Mouse (Mus musculus) liver, postnatal 0 days (tissue): ENCODE results near the gene Satb2. TPM values are rescaled to one million over a fixed set of nuclear protein-coding genes. Genes with fewer than 3 reads are reported as not detected.

Experiments used
- ATAC-seq: fragments of 200-750 bp; cut with Nextera tagmentation; 2 replicates; pipeline ENCODE4 v1.8.0; 2017; ENCODE audit warnings: mild to moderate bottlenecking, moderate library complexity
- DNase-seq: peaks from one replicate; pipeline ENCODE4 v3.0.0-alpha.2; 2016
- H3K27ac ChIP-seq: fragments of 300-500 bp; sonication (generic); 2 replicates; pipeline ENCODE4 v1.5.1; 2014; ENCODE audit warnings: antibody characterized with exemption, moderate library complexity, mild to moderate bottlenecking, low read depth
- H3K27me3 ChIP-seq: fragments of 300-500 bp; sonication (generic); 2 replicates; pipeline ENCODE4 v1.6.1; 2014; ENCODE audit warnings: low read length, control low read depth, mixed read lengths; ENCODE audit not compliant: insufficient read depth
- H3K36me3 ChIP-seq: fragments of 300-500 bp; sonication (generic); replicated peaks from 2 replicates; pipeline ENCODE4 v1.6.1; 2014; ENCODE audit warnings: mild to moderate bottlenecking, control low read depth, low read length, moderate library complexity, mixed read lengths; ENCODE audit not compliant: insufficient read depth
- H3K4me1 ChIP-seq: fragments of 300-500 bp; sonication (generic); 2 replicates; pipeline ENCODE4 v1.6.1; 2014; ENCODE audit warnings: antibody characterized with exemption, mild to moderate bottlenecking, control low read depth; ENCODE audit not compliant: insufficient read depth
- H3K4me2 ChIP-seq: fragments of 300-500 bp; sonication (generic); 2 replicates; pipeline ENCODE4 v1.6.1; 2014; ENCODE audit warnings: low read depth, mild to moderate bottlenecking, low read length, moderate library complexity, mixed read lengths
- H3K4me3 ChIP-seq: fragments of 300-500 bp; sonication (generic); 2 replicates; pipeline ENCODE4 v1.5.1; 2014; ENCODE audit warnings: low read depth, low read length
- H3K9ac ChIP-seq: fragments of 300-500 bp; sonication (generic); replicated peaks from 2 replicates; pipeline ENCODE4 v1.6.1; 2014; ENCODE audit warnings: mild to moderate bottlenecking, moderate library complexity
- H3K9me3 ChIP-seq: fragments of 300-500 bp; sonication (generic); 2 replicates; pipeline ENCODE4 v1.6.1; 2016; ENCODE audit warnings: mild to moderate bottlenecking, control low read depth, low read length, mixed read lengths
- CTCF ChIP-seq: sonication (generic); IDR thresholded peaks from 2 replicates; pipeline ENCODE4 v1.5.1; 2016; ENCODE audit warnings: antibody characterized with exemption, low read depth
- EP300 ChIP-seq: IDR thresholded peaks from 2 replicates; pipeline ENCODE4 v1.6.1; 2016; ENCODE audit warnings: antibody characterized with exemption, low read depth, mild to moderate bottlenecking
- WGBS: fragments of 180-500 bp; shearing (Covaris S2); extraction: QIAGEN DNeasy Blood & Tissue Kit; methylation state at CpG from one replicate; pipeline ENCODE4 v1.1.7; 2014; ENCODE audit not compliant: insufficient replicate concordance; 5-methylcytosine and 5-hydroxymethylcytosine counted together
- polyA plus RNA-seq: library from polyadenylated mRNA; unstranded; fragments of >200 nt; fragmentation: Nextera tagmentation; extraction: Ambion mirVana; gene quantifications from 2 replicates; pipeline ENCODE4 v1.2.1, GENCODE M21; 2015

Gene Satb2
- polyA plus RNA-seq, 1 experiment from 2014 or later: 0.11 TPM

DNA sequence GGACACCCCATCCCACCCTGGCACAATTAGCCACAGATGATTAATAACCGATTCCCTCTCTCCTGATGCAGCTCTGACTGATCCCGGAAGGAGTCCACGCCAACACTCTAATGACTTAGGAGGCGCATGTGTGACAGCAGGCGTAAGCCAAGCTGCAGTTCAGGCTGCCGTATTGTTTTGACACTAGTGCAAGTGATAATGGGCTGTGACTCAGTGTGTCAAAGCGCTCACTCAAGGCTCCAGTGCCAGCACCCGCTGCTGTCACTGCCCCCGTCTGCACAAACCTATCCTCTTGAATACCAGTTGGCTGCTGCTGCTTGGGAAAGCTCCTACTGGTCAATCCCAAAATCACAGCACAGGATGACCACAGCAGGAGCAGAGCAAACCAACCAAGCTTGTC, 49.7 kb downstream of the Satb2 start:
- H3K4me2 ChIP-seq: no peak overlapping the region
- ATAC-seq: no peak
- no peak overlapping the region for H3K9ac ChIP-seq
- no peak overlapping the region for H3K4me3 ChIP-seq
- no peak for DNase-seq
- H3K27me3 ChIP-seq: no peaks in the 10 kb centered on the region
- no peaks in the 10 kb centered on the region for H3K9me3 ChIP-seq
- no peaks in the 10 kb centered on the region for H3K36me3 ChIP-seq
- WGBS: 74% methylated on average over 9 of the region's 9 CpGs
- no peak for TF ChIP-seq EP300
- TF ChIP-seq CTCF: no peak
- H3K27ac ChIP-seq: no peak overlapping the region
- H3K4me1 ChIP-seq: no peaks in the 10 kb centered on the region

DNA sequence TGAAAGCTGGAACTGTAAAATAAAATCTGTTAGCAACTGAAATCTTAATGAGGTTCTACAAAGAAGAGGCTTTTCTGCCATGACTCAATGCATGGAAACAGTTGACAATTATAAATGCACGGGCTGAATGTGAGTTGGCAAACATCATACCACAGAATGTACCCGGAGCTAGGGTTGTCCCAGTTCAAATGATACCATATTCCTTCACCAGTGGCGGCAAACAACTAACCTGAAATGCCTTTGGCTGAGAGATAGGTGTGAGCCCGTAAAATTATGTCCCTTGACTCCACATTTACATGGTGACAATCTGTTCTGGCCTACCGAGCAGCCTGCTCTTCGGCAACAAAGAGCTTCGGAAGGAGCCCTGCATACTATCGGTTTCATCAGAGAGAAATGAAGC, 58.0 kb downstream of the Satb2 start:
- no peak for DNase-seq
- Histone ChIP-seq H3K9ac (no peak overlapping the region), H3K27me3 (no peaks in the 10 kb centered on the region), H3K4me2 (no peak overlapping the region), H3K9me3 (no peaks in the 10 kb centered on the region), H3K4me3 (no peak overlapping the region), H3K27ac (no peak overlapping the region), H3K36me3 (no peaks in the 10 kb centered on the region), H3K4me1 (no peaks in the 10 kb centered on the region)
- TF ChIP-seq CTCF: no peak
- TF ChIP-seq EP300: no peak
- no peak for ATAC-seq
- 84% methylated on average over 8 of the region's 8 CpGs for WGBS

DNA sequence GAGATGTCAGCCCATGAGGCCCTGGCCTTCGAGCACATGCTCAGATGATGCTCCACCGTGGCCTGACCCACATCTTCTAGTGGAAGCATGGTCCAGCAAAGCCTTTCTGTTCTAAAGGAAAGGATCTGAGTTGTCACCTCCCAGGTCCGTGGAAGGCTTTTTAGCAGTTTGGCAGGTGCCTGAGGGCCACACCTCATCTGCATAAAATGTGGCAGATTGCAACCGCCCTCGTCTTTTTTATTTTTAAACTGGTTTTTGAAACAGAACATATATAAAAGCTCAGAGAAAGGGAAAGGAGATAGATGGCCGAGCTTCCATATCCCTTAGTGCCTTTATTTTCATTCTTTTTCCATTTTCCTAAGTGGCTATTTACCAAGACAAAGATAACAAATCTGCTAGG, 64.2 kb downstream of the Satb2 start:
- Histone ChIP-seq H3K27ac (no peak overlapping the region), H3K9ac (no peak overlapping the region), H3K4me2 (no peak overlapping the region), H3K4me3 (no peak overlapping the region), H3K27me3 (no peaks in the 10 kb centered on the region), H3K36me3 (no peaks in the 10 kb centered on the region), H3K4me1 (no peaks in the 10 kb centered on the region), H3K9me3 (no peaks in the 10 kb centered on the region)
- ATAC-seq: no peak
- no peak for TF ChIP-seq CTCF
- TF ChIP-seq EP300: no peak
- WGBS: 75% methylated on average over 6 of the region's 6 CpGs
- no peak for DNase-seq

GRCm38 (mm10) chr1:56900706-56901287, 77.7 kb downstream of the Satb2 start:
- TF ChIP-seq EP300 (no peak), CTCF (no peak)
- H3K4me2 ChIP-seq: no peak overlapping the region
- H3K9ac ChIP-seq: no peak overlapping the region
- H3K36me3 ChIP-seq: no peaks in the 10 kb centered on the region
- no peak overlapping the region for H3K27ac ChIP-seq
- no peaks in the 10 kb centered on the region for H3K27me3 ChIP-seq
- DNase-seq (no peak), ATAC-seq (no peak)
- H3K9me3 ChIP-seq: no peaks in the 10 kb centered on the region
- no peak overlapping the region for H3K4me3 ChIP-seq
- WGBS: 67% methylated on average over 3 of the region's 3 CpGs
- no peaks in the 10 kb centered on the region for H3K4me1 ChIP-seq

DNA sequence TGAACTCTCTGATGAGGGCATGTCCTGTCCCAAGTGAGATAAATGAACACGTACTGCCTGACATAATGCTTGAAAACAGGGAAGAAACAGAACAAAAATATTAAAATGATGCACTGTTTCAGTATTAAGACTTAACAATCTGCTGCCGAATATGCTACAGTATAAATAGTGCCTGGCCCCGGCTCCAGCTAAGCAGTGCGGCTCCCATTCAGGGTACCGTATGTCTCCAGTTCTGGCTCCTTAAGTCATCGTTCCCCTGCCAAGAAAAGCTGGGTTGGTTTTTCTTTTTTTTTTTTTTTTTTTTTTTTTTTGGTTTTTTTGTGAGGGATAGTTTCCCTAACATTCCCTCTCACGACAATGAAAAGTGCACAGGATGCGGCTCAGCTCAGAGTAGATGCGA, 78.3 kb downstream of the Satb2 start:
- no peak for DNase-seq
- WGBS: 80% methylated on average over 9 of the region's 9 CpGs
- Histone ChIP-seq H3K9ac (no peak overlapping the region), H3K4me3 (no peak overlapping the region), H3K27ac (no peak overlapping the region), H3K9me3 (no peaks in the 10 kb centered on the region), H3K27me3 (no peaks in the 10 kb centered on the region), H3K4me2 (no peak overlapping the region), H3K36me3 (no peaks in the 10 kb centered on the region), H3K4me1 (no peaks in the 10 kb centered on the region)
- no peak for ATAC-seq
- TF ChIP-seq EP300 (no peak), CTCF (no peak)

- 61% methylated on average over 13 of the region's 13 CpGs for WGBS
- no peaks in the 10 kb centered on the region for H3K36me3 ChIP-seq
- no peak overlapping the region for H3K27ac ChIP-seq
- no peaks in the 10 kb centered on the region for H3K4me1 ChIP-seq
- no peak overlapping the region for H3K9ac ChIP-seq
- H3K4me2 ChIP-seq: no peak overlapping the region
- ATAC-seq (no peak), DNase-seq (no peak)
- no peak overlapping the region for H3K4me3 ChIP-seq
- H3K27me3 ChIP-seq: no peaks in the 10 kb centered on the region
- H3K9me3 ChIP-seq: no peaks in the 10 kb centered on the region
- TF ChIP-seq CTCF: no peak
- TF ChIP-seq EP300: no peak
Observed at GRCm38 (mm10) chr1:56898606-56899396, 79.6 kb downstream of the Satb2 start.
